Mouse (Mus musculus) lung, adult 2 months (tissue): Measurements from ENCODE around the gene Mbtps1.

ENCODE experiments used
- CTCF ChIP-seq: fragments of 200-500 bp; IDR thresholded peaks from 2 replicates; pipeline ENCODE4 v1.5.1; 2011; ENCODE audit warnings: mild to moderate bottlenecking, low read length, control low read depth; ENCODE audit not compliant: insufficient read depth
- POLR2A ChIP-seq: fragments of 200-500 bp; IDR thresholded peaks from 2 replicates; pipeline ENCODE4 v1.6.1; 2011; ENCODE audit warnings: low read depth, mild to moderate bottlenecking, control low read depth, low read length, borderline replicate concordance; ENCODE audit errors: extremely low read depth

DNA sequence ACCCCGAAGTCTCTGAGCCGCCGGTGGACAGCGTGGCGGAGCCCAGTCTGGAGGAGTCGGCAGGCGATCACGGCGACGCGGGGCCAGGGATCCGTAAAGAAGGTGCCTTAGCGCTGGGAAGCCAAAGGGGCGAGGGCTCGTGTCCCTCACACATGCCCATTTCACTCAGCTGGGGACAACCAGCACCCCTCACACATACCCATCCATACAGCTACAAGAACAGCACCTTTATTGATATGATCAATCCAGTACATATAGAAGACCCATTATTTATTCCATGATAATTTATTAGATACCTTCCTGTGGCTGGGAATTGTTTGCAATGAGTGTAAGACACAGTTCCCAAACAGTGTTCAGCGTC, 16.8 kb upstream of the Mbtps1 start:
- TF ChIP-seq CTCF (no peak), POLR2A (no peak)
